Mouse (Mus musculus) thymus, postnatal 36 days (tissue): Measurements from ENCODE around the gene Cldn14.
"Not testable (repeated sequence)": the region's sequence is repeated elsewhere in the genome, so short reads cannot be mapped to it uniquely, and the experiment has no call there.

Source experiments
- DNase-seq, 2 experiments: peaks; one replicate each; pipeline ENCODE4 v3.0.0; 2022; ENCODE audit warnings: mixed read lengths in 2 of 2

Gene Cldn14

GRCm38 (mm10) chr16:94006706-94007665 lies 1.7 kb downstream of the Cldn14 start:
- DNase-seq = no peak

GRCm38 (mm10) chr16:94003478-94003877 lies 5.2 kb downstream of the Cldn14 start:
- no peak for DNase-seq

GRCm38 (mm10) chr16:94001366-94001765 lies 7.3 kb downstream of the Cldn14 start:
- DNase-seq = no peak

- no peak for DNase-seq
These were observed 9.7 kb downstream of the Cldn14 start for GRCm38 (mm10) chr16:93998895-93999294.

- no peak for DNase-seq
These were observed 25.1 kb downstream of the Cldn14 start for GRCm38 (mm10) chr16:93983576-93983975.

- peak; percentile 32 to 63 for DNase-seq
These were observed 26.3 kb downstream of the Cldn14 start for GRCm38 (mm10) chr16:93982341-93982740.

GRCm38 (mm10) chr16:93981190-93981841 lies 27.3 kb downstream of the Cldn14 start:
- no peak for DNase-seq

GRCm38 (mm10) chr16:93980338-93980737 lies 28.3 kb downstream of the Cldn14 start:
- not testable (repeated sequence) for DNase-seq

- no peak for DNase-seq
These were observed 29.3 kb downstream of the Cldn14 start for GRCm38 (mm10) chr16:93979316-93979715.

- no peak for DNase-seq
These were observed 31.1 kb downstream of the Cldn14 start for GRCm38 (mm10) chr16:93977587-93977986.

GRCm38 (mm10) chr16:93976907-93977306 lies 31.7 kb downstream of the Cldn14 start:
- no peak for DNase-seq

- DNase-seq = no peak
These were observed 33.2 kb downstream of the Cldn14 start for GRCm38 (mm10) chr16:93975430-93975829.

- DNase-seq = no peak
These were observed 34.4 kb downstream of the Cldn14 start for GRCm38 (mm10) chr16:93974278-93974677.

GRCm38 (mm10) chr16:93973554-93973953 lies 35.1 kb downstream of the Cldn14 start:
- DNase-seq = peak; percentile 65 to 74

GRCm38 (mm10) chr16:93973123-93973522 lies 35.5 kb downstream of the Cldn14 start:
- DNase-seq = no peak

GRCm38 (mm10) chr16:93971046-93971445 lies 37.6 kb downstream of the Cldn14 start:
- DNase-seq = no peak

GRCm38 (mm10) chr16:93967893-93968292 lies 40.7 kb downstream of the Cldn14 start:
- no peak for DNase-seq

GRCm38 (mm10) chr16:93962283-93962682 lies 46.4 kb downstream of the Cldn14 start:
- no peak for DNase-seq

GRCm38 (mm10) chr16:93961099-93961646 lies 47.5 kb downstream of the Cldn14 start:
- no peak for DNase-seq

GRCm38 (mm10) chr16:93960495-93960894 lies 48.1 kb downstream of the Cldn14 start:
- no peak for DNase-seq

- no peak for DNase-seq
These were observed 51.2 kb downstream of the Cldn14 start for GRCm38 (mm10) chr16:93957402-93957801.

- no peak for DNase-seq
These were observed 51.7 kb downstream of the Cldn14 start for GRCm38 (mm10) chr16:93956986-93957385.

- no peak for DNase-seq
These were observed 61.2 kb downstream of the Cldn14 start for GRCm38 (mm10) chr16:93947396-93947795.

- DNase-seq = no peak
These were observed 64.3 kb downstream of the Cldn14 start for GRCm38 (mm10) chr16:93944301-93944700.
